Mouse (Mus musculus) liver, postnatal 0 days (tissue): ENCODE data around the gene Fggy.

ENCODE experiments used
- CTCF ChIP-seq: sonication (generic); IDR thresholded peaks from 2 replicates; pipeline ENCODE4 v1.5.1; 2016; ENCODE audit warnings: antibody characterized with exemption, low read depth
- EP300 ChIP-seq: IDR thresholded peaks from 2 replicates; pipeline ENCODE4 v1.6.1; 2016; ENCODE audit warnings: antibody characterized with exemption, low read depth, mild to moderate bottlenecking

DNA sequence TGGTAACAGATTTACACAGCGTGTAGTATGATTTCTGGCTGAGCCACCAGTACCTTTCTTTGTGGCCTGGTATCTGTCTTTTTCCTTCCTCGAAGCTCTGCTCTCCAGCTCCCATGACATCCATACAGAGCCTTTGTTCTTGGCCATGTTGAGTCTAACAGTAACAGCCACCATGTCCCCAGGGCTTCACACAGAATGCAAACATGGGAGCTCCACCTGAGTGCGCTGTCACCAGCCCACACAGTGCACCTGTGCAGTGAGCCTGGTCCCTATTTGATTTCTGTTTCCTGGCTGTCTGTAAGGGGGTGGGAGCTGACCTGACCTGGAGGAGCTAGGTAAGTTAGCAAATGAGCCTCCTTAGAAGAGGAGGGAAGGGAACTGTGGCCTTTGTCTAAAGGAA lies 290.4 kb downstream of the Fggy start:
- no peak for TF ChIP-seq CTCF
- no peak for TF ChIP-seq EP300
